Mouse (Mus musculus): ENCODE results near the gene Trank1. TPM values are rescaled to one million over a fixed set of nuclear protein-coding genes. Genes with fewer than 3 reads are reported as not detected.
A peak's percentile ranks its signal among the peaks of the same experiment; 100 is the strongest.

Trank1 gene
- polyA plus RNA-seq, 1 experiment from 2014 or later, result 0.20 TPM

DNA sequence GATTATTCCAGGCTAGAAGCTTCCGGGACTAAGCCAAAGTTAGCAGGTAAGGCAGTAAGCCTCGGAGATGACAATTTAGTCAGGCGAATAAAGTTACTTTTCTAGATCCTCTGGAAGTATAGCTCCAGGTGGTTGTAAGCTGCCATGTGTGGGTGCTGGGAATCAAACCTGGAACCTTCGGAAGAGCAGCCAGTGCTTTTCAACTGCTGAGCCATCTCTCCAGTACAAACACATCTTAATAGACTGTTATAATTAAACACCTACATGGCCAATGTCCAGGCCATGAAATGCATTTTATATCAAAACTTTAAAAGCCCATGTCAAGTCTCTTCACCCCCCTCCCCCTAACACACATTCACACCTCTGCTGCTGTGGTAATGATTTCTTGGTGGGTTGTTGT is 23.6 kb upstream of the Trank1 start:
- Histone ChIP-seq H3K27ac (no peak overlapping the region), H3K36me3 (no peaks in the 10 kb centered on the region), H3K9me3 (no peaks in the 10 kb centered on the region), H3K4me1 (replicated peaks) (peaks cover 17% of the 10 kb centered on the region), H3K27me3 (ENCODE audit: insufficient read depth, poor library complexity, severe bottlenecking) (no peaks in the 10 kb centered on the region), H3K4me3 (no peak overlapping the region)
- no peak for DNase-seq (ENCODE audit: low spot score)
- WGBS, result 91% methylated on average over 4 of the region's 4 CpGs

DNA sequence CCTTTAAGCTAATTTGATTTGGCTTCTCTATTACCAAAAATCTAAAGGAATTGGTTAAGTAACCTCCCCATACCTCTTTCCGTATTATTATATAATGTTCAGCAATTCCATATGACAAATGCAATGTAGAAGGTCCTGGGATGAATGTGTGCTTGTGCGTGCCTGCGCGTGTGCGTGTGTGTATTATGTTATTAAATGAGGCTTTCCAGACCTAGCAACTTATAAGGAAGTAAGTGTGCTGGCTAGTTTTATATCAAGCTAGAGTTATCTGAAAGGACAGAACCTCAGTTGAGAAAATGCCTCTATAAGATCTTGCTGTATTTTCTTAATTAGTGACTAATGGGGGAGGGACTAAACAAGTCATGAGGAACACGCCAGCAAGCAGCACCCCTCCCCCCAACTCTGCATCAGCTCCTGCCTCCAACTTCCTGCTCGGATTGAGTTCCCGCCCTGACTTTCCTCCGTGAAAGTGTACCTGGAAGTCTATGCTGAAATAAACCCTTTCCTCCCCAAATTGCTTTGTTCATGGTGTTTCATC is 22.2 kb upstream of the Trank1 start:
- no peak for DNase-seq (ENCODE audit: low spot score)
- Histone ChIP-seq H3K36me3 (no peaks in the 10 kb centered on the region), H3K4me3 (peak overlapping the region; percentile 13; the same call in 1 of the 2 replicates), H3K27ac (no peak overlapping the region), H3K9me3 (no peaks in the 10 kb centered on the region), H3K4me1 (replicated peaks) (peaks cover 17% of the 10 kb centered on the region), H3K27me3 (ENCODE audit: insufficient read depth, poor library complexity, severe bottlenecking) (no peaks in the 10 kb centered on the region)
- WGBS, result 60% methylated on average over 9 of the region's 9 CpGs

DNA sequence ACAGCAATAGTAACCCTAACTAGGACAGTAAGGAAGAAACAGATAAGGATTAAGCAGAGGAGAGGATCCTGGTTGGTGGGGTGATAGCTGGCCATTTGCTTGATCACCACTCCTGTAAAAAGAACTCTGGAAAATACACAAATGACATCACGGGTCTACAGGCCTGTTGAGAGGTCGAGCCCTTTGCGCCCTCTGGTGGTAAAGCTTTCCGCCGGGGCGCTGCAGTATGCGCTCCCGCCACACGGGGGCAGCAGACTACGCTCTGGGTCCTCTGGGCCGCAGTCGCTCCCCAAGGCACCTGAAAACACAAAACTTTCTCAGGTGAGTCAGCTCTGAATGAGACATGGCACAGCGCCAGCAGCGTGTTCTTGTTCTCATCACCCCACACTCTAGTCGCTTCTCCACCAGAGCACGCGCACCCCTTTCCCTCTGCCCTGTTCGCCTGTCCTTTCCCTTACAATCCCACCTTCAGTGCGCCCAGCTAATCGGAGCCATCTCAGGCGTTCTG is 21.7 kb upstream of the Trank1 start:
- Histone ChIP-seq H3K27me3 (ENCODE audit: insufficient read depth, poor library complexity, severe bottlenecking) (no peaks in the 10 kb centered on the region), H3K4me3 (peak overlapping the region; percentile 13), H3K4me1 (replicated peaks) (peaks cover 16% of the 10 kb centered on the region), H3K9me3 (no peaks in the 10 kb centered on the region), H3K36me3 (no peaks in the 10 kb centered on the region), H3K27ac (no peak overlapping the region)
- peak; percentile 91 for DNase-seq (ENCODE audit: low spot score)
- WGBS, result 17% methylated on average over 21 of the region's 21 CpGs

DNA sequence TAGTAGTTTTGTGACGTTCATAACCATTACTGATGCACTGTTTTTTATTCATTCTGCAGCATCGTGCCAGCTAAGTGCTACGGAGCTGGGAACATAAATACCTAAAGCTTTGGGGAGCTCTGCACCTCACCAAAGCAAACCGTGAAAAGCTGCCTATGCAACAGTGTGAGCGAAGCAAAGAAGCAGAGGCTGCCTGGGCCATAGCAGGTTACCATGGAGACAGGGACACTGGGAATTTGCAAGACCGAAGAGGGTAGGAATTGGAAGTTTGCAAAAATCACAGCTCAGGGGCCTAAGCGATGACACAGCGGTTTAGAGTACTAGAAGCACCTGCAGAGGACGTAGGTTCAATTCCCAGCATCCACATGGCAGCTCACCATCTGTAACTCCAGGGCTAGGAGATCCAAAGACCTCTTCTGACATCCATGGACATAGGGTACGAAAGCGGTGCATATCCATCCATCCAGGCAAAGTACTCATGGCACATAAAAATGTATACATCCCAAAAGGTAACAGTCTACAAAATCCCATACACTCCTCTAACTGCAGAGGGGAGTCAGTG is 20.9 kb upstream of the Trank1 start:
- 72% methylated on average over 11 of the region's 11 CpGs for WGBS
- Histone ChIP-seq H3K36me3 (no peaks in the 10 kb centered on the region), H3K4me3 (no peak overlapping the region), H3K27ac (no peak overlapping the region), H3K9me3 (no peaks in the 10 kb centered on the region), H3K4me1 (replicated peaks) (peaks cover 10% of the 10 kb centered on the region), H3K27me3 (ENCODE audit: insufficient read depth, poor library complexity, severe bottlenecking) (no peaks in the 10 kb centered on the region)
- no peak for DNase-seq (ENCODE audit: low spot score)

DNA sequence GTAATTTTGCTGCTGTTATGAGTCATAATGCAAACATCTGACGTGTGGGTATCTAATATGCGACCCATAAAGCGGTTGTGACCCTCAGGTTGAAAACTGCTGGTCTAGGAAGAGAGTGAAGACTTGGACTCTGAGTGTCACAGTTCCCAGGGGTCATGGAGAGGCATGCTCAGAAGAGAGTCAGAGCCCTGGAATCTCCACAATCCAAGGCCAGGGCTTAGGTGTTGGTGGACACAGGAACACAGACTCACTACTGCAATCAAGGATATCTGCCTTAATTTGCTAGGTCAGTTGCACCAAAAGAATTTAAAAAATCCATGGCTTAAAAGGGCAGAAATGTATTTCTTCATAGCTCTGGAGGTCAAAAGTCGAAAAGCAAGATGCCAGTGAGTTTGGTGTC is 18.3 kb upstream of the Trank1 start:
- Histone ChIP-seq H3K27me3 (ENCODE audit: insufficient read depth, poor library complexity, severe bottlenecking) (no peaks in the 10 kb centered on the region), H3K9me3 (no peaks in the 10 kb centered on the region), H3K4me1 (replicated peaks) (peaks cover 6% of the 10 kb centered on the region), H3K4me3 (no peak overlapping the region), H3K36me3 (no peaks in the 10 kb centered on the region), H3K27ac (no peak overlapping the region)
- no peak for DNase-seq (ENCODE audit: low spot score)
- WGBS, result 86% methylated on average over 4 of the region's 4 CpGs

DNA sequence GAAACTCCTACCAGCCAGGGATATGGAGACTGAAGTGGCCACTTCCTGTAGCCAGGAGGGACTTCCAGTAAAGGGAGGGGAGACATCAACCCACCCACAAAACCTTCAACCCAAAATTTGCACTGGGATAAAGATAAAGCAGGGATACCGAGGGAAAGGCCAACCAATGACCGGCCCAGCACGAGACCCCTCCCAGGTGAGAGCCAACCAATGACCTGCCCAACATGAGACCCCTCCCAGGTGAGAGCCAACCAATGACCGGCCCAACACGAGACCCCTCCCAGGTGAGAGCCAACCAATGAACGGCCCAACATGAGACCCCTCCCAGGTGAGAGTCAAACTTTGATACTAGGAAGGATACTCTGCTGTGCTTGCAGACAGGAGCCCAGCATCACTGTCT is 16.6 kb upstream of the Trank1 start:
- H3K36me3 ChIP-seq, result no peaks in the 10 kb centered on the region
- WGBS, result 92% methylated on average over 6 of the region's 6 CpGs
- H3K9me3 ChIP-seq, result no peaks in the 10 kb centered on the region
- no peaks in the 10 kb centered on the region for H3K27me3 ChIP-seq (ENCODE audit: insufficient read depth, poor library complexity, severe bottlenecking)
- DNase-seq (ENCODE audit: low spot score), result no peak
- no peak overlapping the region for H3K27ac ChIP-seq
- H3K4me1 ChIP-seq (replicated peaks), result peaks cover 3% of the 10 kb centered on the region; the same call in 1 of the 2 replicates
- H3K4me3 ChIP-seq, result no peak overlapping the region

DNA sequence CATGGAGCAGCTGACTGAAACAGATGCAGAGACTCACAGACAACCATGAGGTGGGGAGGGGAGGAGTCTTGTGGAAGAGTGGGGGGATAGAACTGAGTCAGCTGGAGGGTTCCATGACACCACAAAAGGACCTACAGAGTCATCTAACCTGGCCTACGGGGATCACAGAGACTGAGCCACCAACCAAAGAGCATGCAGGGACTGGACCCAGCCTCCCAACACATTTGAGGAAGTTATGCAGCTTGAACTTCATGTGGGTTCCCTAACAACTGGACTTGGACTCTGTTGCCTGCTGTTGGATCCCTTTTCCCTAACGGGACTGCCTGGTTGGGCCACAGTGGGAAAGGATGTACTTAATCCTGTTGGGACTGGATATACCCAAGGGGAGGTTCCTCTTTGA is 16.2 kb upstream of the Trank1 start:
- H3K27me3 ChIP-seq (ENCODE audit: insufficient read depth, poor library complexity, severe bottlenecking), result no peaks in the 10 kb centered on the region
- no peak for DNase-seq (ENCODE audit: low spot score)
- 0 out of 2 replicates have a peak, but pooled peaks cover 3% of the 10 kb centered on the region for H3K4me1 ChIP-seq (replicated peaks)
- 75% methylated on average over 2 of the region's 2 CpGs for WGBS
- no peak overlapping the region for H3K27ac ChIP-seq
- no peaks in the 10 kb centered on the region for H3K9me3 ChIP-seq
- H3K36me3 ChIP-seq, result no peaks in the 10 kb centered on the region
- no peak overlapping the region for H3K4me3 ChIP-seq

DNA sequence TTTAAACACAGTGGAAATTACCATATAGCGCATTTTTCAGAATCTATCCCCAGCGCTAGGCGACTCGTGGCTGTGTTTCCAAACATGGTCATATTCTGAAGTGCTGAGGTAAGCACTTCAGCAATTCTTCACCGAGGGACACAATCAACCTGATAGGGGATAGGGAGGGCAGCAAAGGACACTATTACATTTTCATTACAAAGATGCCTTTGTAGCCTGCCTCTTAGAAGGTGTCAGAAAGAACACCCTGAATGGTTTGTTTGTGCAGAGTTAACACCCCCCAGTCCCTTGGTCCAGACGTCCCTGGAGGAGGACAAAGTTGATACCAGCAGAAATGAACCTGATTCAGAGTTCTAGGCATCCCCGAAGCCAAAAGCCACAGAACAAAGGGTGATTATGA is 15.1 kb upstream of the Trank1 start:
- no peak overlapping the region for H3K4me3 ChIP-seq
- no peaks in the 10 kb centered on the region for H3K27me3 ChIP-seq (ENCODE audit: insufficient read depth, poor library complexity, severe bottlenecking)
- H3K36me3 ChIP-seq, result no peaks in the 10 kb centered on the region
- no peaks in the 10 kb centered on the region for H3K9me3 ChIP-seq
- H3K27ac ChIP-seq, result no peak overlapping the region
- 0 out of 2 replicates have a peak, but pooled peaks cover 3% of the 10 kb centered on the region for H3K4me1 ChIP-seq (replicated peaks)
- no peak for DNase-seq (ENCODE audit: low spot score)
- 79% methylated on average over 7 of the region's 7 CpGs for WGBS

DNA sequence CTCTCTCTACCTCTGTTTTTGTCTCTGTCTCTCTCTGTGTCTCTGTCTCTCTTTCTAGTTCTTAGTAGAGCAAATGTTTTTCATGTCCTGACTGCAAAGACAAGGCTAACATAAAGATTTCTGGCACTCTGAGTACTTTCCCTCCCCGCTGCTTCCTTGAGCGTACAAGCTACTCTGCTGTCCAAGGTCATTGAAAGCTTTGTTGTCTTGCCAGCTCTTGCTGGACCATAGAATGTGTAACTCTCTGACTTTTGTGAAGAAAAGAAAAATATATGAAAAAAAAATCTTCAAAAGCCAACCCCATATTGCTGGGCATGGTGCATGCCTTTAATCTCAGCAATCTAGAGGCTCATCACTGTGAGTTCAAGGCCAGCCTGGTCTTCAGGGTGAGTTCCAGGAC is 12.9 kb upstream of the Trank1 start:
- H3K27ac ChIP-seq, result no peak overlapping the region
- no peak for DNase-seq (ENCODE audit: low spot score)
- H3K4me1 ChIP-seq (replicated peaks), result 0 out of 2 replicates have a peak, but pooled peaks cover 4% of the 10 kb centered on the region
- H3K9me3 ChIP-seq, result no peaks in the 10 kb centered on the region
- 93% methylated on average over 2 of the region's 2 CpGs for WGBS
- H3K27me3 ChIP-seq (ENCODE audit: insufficient read depth, poor library complexity, severe bottlenecking), result no peaks in the 10 kb centered on the region
- no peaks in the 10 kb centered on the region for H3K36me3 ChIP-seq
- H3K4me3 ChIP-seq, result no peak overlapping the region

DNA sequence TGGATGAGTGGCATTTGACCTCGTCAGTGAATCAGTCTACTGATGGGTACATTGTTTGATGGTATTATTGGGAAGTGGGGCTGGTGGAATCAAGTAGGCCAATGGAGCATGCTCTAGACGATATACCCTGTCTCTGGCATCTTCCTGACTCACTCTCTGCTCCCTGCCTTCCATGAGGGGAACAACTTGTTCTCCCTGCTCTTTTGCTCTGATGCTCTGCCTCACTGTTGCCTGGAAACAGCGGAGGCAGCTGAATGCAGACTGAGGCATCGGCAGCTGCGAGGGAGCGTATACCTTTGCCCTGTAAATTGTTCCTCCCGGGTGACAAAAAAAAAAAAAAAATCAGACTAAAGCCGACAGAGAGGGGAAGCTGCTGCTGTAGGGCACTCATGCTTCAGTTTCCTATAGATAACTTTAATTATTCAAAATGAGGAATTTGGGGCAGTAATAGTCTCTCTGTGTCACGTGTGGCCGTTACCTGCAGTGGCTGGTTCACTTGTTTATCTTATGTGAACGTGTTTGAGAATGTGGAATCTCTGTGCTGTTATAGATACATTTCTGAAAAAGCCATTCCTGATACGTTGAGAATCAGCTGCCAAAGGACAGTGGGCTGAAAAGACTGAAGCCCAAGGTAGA is 9.2 kb upstream of the Trank1 start:
- Histone ChIP-seq H3K27me3 (ENCODE audit: insufficient read depth, poor library complexity, severe bottlenecking) (no peaks in the 10 kb centered on the region), H3K9me3 (no peaks in the 10 kb centered on the region), H3K4me1 (replicated peaks) (0 out of 2 replicates have a peak, but pooled peaks cover 2% of the 10 kb centered on the region), H3K36me3 (no peaks in the 10 kb centered on the region), H3K27ac (no peak overlapping the region), H3K4me3 (no peak overlapping the region)
- DNase-seq (ENCODE audit: low spot score), result no peak
- 59% methylated on average over 12 of the region's 12 CpGs for WGBS

DNA sequence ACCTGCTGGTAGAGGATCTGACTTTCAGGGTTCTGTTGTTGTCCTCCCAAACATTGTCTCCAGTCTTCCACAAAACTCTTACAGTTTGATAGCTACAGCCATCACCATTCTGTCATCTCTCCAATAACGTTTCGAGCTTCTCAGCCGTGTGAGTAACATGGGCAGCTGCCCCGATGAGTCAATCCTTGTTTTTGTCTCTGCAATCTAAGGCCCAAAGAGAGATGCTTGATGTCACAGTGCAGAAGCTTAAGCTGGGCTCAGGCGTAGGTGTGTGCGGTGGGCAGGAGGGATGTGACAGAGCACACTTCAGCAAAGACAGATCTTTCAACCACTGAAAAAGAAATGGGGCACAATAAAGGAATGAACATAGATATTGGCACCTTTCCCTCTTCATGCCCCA is 7.5 kb upstream of the Trank1 start:
- no peak overlapping the region for H3K4me3 ChIP-seq
- no peak for DNase-seq (ENCODE audit: low spot score)
- 91% methylated on average over 6 of the region's 6 CpGs for WGBS
- no peaks in the 10 kb centered on the region for H3K36me3 ChIP-seq
- peaks cover 5% of the 10 kb centered on the region for H3K27me3 ChIP-seq (ENCODE audit: insufficient read depth, poor library complexity, severe bottlenecking)
- H3K9me3 ChIP-seq, result no peaks in the 10 kb centered on the region
- no peak overlapping the region for H3K27ac ChIP-seq
- H3K4me1 ChIP-seq (replicated peaks), result 0 out of 2 replicates have a peak, but pooled peaks cover 2% of the 10 kb centered on the region

DNA sequence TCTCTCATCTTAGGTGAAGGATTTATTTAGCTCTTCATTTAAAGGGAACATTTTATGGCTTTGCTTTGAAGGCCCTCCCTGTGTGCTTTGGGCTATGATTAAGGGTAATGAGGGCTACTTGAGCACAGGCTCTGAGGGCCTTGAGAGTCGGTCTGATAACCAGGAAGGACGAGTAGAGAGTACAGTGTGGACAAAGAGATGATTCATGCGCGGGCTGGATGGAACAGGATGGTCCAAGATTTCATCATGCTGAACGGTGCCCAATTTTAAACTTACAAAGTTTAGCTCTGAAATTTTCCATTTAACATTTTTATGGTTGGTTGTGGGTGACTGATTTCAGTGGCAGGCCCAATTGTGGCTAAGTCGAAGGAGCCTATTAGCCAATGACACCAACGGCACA is 5.4 kb upstream of the Trank1 start:
- Histone ChIP-seq H3K4me1 (replicated peaks) (peaks cover 2% of the 10 kb centered on the region; the same call in 1 of the 2 replicates), H3K27ac (no peak overlapping the region), H3K36me3 (no peaks in the 10 kb centered on the region), H3K9me3 (0 out of 2 replicates have a peak, but pooled peaks cover 5% of the 10 kb centered on the region), H3K4me3 (no peak overlapping the region), H3K27me3 (ENCODE audit: insufficient read depth, poor library complexity, severe bottlenecking) (peaks cover 26% of the 10 kb centered on the region)
- no peak for DNase-seq (ENCODE audit: low spot score)
- WGBS, result 86% methylated on average over 7 of the region's 7 CpGs

DNA sequence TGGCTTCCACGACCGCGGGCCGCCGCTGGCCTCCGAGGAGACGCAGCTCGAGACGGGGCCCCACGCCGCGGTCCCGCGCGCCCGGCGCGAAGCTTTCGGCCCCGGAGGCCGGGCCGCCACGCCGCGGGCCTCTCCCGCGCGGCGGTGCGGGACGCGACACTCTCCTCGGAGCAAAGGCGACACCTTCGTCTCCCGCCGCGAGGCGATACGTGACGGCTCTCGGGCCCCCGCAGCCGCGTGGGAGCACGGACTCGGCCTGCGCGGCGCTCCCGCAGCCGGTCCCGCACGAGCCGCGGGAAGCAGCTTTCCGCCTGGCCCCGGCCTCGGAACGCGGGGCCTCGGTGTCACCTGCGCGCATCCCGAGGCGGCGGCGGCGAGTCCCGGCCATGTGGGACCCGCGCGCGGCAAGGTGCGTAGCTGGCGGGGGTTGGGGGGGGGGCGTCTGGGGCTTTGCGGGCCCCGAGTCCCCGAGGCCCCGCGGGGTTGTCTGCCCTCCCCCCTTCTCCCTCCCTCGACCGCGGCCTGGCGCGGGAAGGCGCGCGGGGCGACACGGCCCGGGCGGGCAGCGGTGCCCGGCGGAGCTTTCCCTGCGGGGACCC is 403 bp downstream of the Trank1 start:
- Histone ChIP-seq H3K27me3 (ENCODE audit: insufficient read depth, poor library complexity, severe bottlenecking) (peaks cover 66% of the 10 kb centered on the region), H3K4me3 (peak overlapping the region; percentile 59), H3K4me1 (replicated peaks) (peaks cover 18% of the 10 kb centered on the region), H3K36me3 (no peaks in the 10 kb centered on the region), H3K27ac (peak overlapping the region; percentile 37), H3K9me3 (0 out of 2 replicates have a peak, but pooled peaks cover 13% of the 10 kb centered on the region)
- no peak for DNase-seq (ENCODE audit: low spot score)
- WGBS, result 2% methylated on average over 92 of the region's 98 CpGs

Measured in hindbrain, embryonic 10.5 days (tissue).